Mouse (Mus musculus): ENCODE data around the gene Rsg1. TPM values are rescaled to one million over a fixed set of nuclear protein-coding genes. Genes with fewer than 3 reads are reported as not detected.

The Rsg1 gene
- polyA plus RNA-seq, 1 experiment: 1.6 TPM

GRCm38 (mm10) chr4:141228687-141229086 lies 14.9 kb downstream of the Rsg1 start:
- Histone ChIP-seq H3K79me3 (ENCODE audit: low read depth) (no peaks in the 10 kb centered on the region), H3K27me3 (ENCODE audit: control insufficient read depth, insufficient read depth, insufficient read length) (peaks cover 7% of the 10 kb centered on the region), H3ac (ENCODE audit: control insufficient read depth, insufficient read length, low read depth) (no peak overlapping the region), H3K36me3 (ENCODE audit: control insufficient read depth, insufficient read depth) (no peaks in the 10 kb centered on the region), H3K79me2 (ENCODE audit: control insufficient read depth, insufficient read depth) (no peaks in the 10 kb centered on the region), H3K4me3 (ENCODE audit: insufficient read depth, poor library complexity, severe bottlenecking) (no peak overlapping the region)
- TF ChIP-seq USF1 (IDR thresholded peaks at IDR 0.05; ENCODE audit: low read depth) (no peak), FOSL1 (IDR thresholded peaks at IDR 0.05; ENCODE audit: insufficient read depth, low read length, poor library complexity, severe bottlenecking) (no peak), CEBPB (IDR thresholded peaks at IDR 0.05; ENCODE audit: low read depth) (no peak), MYOD1 (IDR thresholded peaks at IDR 0.05; ENCODE audit: control insufficient read depth, insufficient read length, low read depth) (no peak), MYOG (IDR thresholded peaks at IDR 0.05; ENCODE audit: control insufficient read depth, extremely low read depth, insufficient read length) (no peak), CTCF (IDR thresholded peaks at IDR 0.05; ENCODE audit: control insufficient read depth, insufficient read depth, insufficient read length) (no peak), MAX (IDR thresholded peaks at IDR 0.05) (no peak)

GRCm38 (mm10) chr4:141233196-141233595 lies 19.4 kb downstream of the Rsg1 start:
- no peak overlapping the region for H3ac ChIP-seq (ENCODE audit: control insufficient read depth, insufficient read length, low read depth)
- H3K36me3 ChIP-seq (ENCODE audit: control insufficient read depth, insufficient read depth): no peaks in the 10 kb centered on the region
- peaks cover 7% of the 10 kb centered on the region for H3K27me3 ChIP-seq (ENCODE audit: control insufficient read depth, insufficient read depth, insufficient read length)
- H3K4me3 ChIP-seq (ENCODE audit: insufficient read depth, poor library complexity, severe bottlenecking): no peak overlapping the region
- no peaks in the 10 kb centered on the region for H3K79me3 ChIP-seq (ENCODE audit: low read depth)
- no peaks in the 10 kb centered on the region for H3K79me2 ChIP-seq (ENCODE audit: control insufficient read depth, insufficient read depth)
- TF ChIP-seq MYOD1 (IDR thresholded peaks at IDR 0.05; ENCODE audit: control insufficient read depth, insufficient read length, low read depth) (no peak), CEBPB (IDR thresholded peaks at IDR 0.05; ENCODE audit: low read depth) (no peak), USF1 (IDR thresholded peaks at IDR 0.05; ENCODE audit: low read depth) (no peak), MAX (IDR thresholded peaks at IDR 0.05) (no peak), FOSL1 (IDR thresholded peaks at IDR 0.05; ENCODE audit: insufficient read depth, low read length, poor library complexity, severe bottlenecking) (no peak), CTCF (IDR thresholded peaks at IDR 0.05; ENCODE audit: control insufficient read depth, insufficient read depth, insufficient read length) (no peak), MYOG (IDR thresholded peaks at IDR 0.05; ENCODE audit: control insufficient read depth, extremely low read depth, insufficient read length) (no peak)

DNA sequence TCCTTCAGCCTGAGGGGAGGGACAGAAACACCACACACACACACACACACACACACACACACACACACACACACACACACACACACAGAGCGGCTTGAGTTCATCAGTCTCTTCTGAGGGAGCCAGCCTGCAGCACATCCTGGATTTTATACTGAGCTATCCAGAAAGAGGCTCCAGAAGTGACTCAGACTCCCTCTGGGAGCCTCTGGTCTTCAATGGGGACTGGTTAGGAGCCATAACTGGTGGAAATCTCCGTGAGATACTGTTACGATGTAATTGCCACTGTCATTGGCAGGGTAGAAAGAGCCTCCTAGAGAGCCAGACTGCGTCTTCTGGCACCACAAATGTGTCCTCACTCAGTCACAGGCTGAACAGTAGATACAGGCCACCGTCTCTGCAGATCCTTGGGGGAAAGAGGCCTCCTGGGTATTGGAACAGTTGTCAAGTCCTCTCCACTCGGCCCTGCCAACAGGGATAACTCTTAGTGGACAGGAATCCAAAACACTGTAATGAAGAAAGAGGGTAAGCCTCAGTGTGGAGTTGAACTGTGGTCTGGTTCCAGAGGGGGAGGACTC lies 21.9 kb downstream of the Rsg1 start:
- H3K4me3 ChIP-seq (ENCODE audit: insufficient read depth, poor library complexity, severe bottlenecking): no peak overlapping the region
- H3K36me3 ChIP-seq (ENCODE audit: control insufficient read depth, insufficient read depth): no peaks in the 10 kb centered on the region
- peaks cover 7% of the 10 kb centered on the region for H3K27me3 ChIP-seq (ENCODE audit: control insufficient read depth, insufficient read depth, insufficient read length)
- TF ChIP-seq USF1 (IDR thresholded peaks at IDR 0.05; ENCODE audit: low read depth) (no peak), MYOD1 (IDR thresholded peaks at IDR 0.05; ENCODE audit: control insufficient read depth, insufficient read length, low read depth) (no peak), MAX (IDR thresholded peaks at IDR 0.05) (peak; percentile 53), CTCF (IDR thresholded peaks at IDR 0.05; ENCODE audit: control insufficient read depth, insufficient read depth, insufficient read length) (no peak)
- H3K79me2 ChIP-seq (ENCODE audit: control insufficient read depth, insufficient read depth): peaks cover 2% of the 10 kb centered on the region
- no peak overlapping the region for H3ac ChIP-seq (ENCODE audit: control insufficient read depth, insufficient read length, low read depth)
- H3K79me3 ChIP-seq (ENCODE audit: low read depth): peaks cover 2% of the 10 kb centered on the region

DNA sequence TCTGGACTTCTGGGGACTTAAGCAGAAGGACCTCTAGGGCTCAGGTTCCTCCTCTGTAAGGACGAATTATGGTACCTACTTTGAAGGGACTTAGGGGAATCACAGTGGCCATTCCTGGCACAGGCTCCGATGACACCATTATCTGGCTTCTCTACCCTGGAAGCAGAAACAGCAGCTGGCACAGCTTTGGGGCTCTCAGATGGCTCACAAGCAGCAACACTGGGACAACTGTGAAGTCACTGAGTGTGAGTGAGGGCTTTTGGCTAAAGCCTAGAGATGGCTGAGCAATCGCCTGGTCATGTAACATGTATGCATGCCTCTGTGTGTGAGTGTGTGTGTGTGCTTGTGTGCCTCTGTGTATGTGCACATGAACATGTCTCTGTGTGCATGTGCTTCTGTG lies 23.1 kb downstream of the Rsg1 start:
- Histone ChIP-seq H3ac (ENCODE audit: control insufficient read depth, insufficient read length, low read depth) (no peak overlapping the region), H3K79me2 (ENCODE audit: control insufficient read depth, insufficient read depth) (peaks cover 9% of the 10 kb centered on the region), H3K36me3 (ENCODE audit: control insufficient read depth, insufficient read depth) (no peaks in the 10 kb centered on the region), H3K4me3 (ENCODE audit: insufficient read depth, poor library complexity, severe bottlenecking) (no peak overlapping the region), H3K79me3 (ENCODE audit: low read depth) (peaks cover 2% of the 10 kb centered on the region), H3K27me3 (ENCODE audit: control insufficient read depth, insufficient read depth, insufficient read length) (no peaks in the 10 kb centered on the region)
- TF ChIP-seq MYOD1 (IDR thresholded peaks at IDR 0.05; ENCODE audit: control insufficient read depth, insufficient read length, low read depth): no peak
- no peak for TF ChIP-seq USF1 (IDR thresholded peaks at IDR 0.05; ENCODE audit: low read depth)
- no peak for TF ChIP-seq MAX (IDR thresholded peaks at IDR 0.05)
- TF ChIP-seq FOSL1 (IDR thresholded peaks at IDR 0.05; ENCODE audit: insufficient read depth, low read length, poor library complexity, severe bottlenecking): no peak
- TF ChIP-seq CTCF (IDR thresholded peaks at IDR 0.05; ENCODE audit: control insufficient read depth, insufficient read depth, insufficient read length): no peak
- TF ChIP-seq MYOG (IDR thresholded peaks at IDR 0.05; ENCODE audit: control insufficient read depth, extremely low read depth, insufficient read length): no peak
- TF ChIP-seq CEBPB (IDR thresholded peaks at IDR 0.05; ENCODE audit: low read depth): no peak

- peak overlapping the region; percentile 38 for H3ac ChIP-seq (ENCODE audit: control insufficient read depth, insufficient read length, low read depth)
- no peak overlapping the region for H3K4me3 ChIP-seq (ENCODE audit: insufficient read depth, poor library complexity, severe bottlenecking)
- TF ChIP-seq CTCF (IDR thresholded peaks at IDR 0.05; ENCODE audit: control insufficient read depth, insufficient read depth, insufficient read length) (no peak), CEBPB (IDR thresholded peaks at IDR 0.05; ENCODE audit: low read depth) (no peak), FOSL1 (IDR thresholded peaks at IDR 0.05; ENCODE audit: insufficient read depth, low read length, poor library complexity, severe bottlenecking) (no peak), USF1 (IDR thresholded peaks at IDR 0.05; ENCODE audit: low read depth) (no peak)
- H3K27me3 ChIP-seq (ENCODE audit: control insufficient read depth, insufficient read depth, insufficient read length): no peaks in the 10 kb centered on the region
- no peaks in the 10 kb centered on the region for H3K36me3 ChIP-seq (ENCODE audit: control insufficient read depth, insufficient read depth)
- peaks cover 9% of the 10 kb centered on the region for H3K79me2 ChIP-seq (ENCODE audit: control insufficient read depth, insufficient read depth)
- H3K79me3 ChIP-seq (ENCODE audit: low read depth): peaks cover 5% of the 10 kb centered on the region
These were observed 25.0 kb downstream of the Rsg1 start for GRCm38 (mm10) chr4:141238492-141239387.
